Mouse (Mus musculus) G1E (cell line): Measurements from ENCODE around the gene Klf7. TPM values are rescaled to one million over a fixed set of nuclear protein-coding genes. Genes with fewer than 3 reads are reported as not detected.

Source experiments
- ATAC-seq: 2 replicates; pipeline ENCODE4 v1.8.0; 2016; ENCODE audit warnings: mild to moderate bottlenecking; ENCODE audit not compliant: insufficient number of reproducible peaks, poor library complexity, low FRiP score, severe bottlenecking; ENCODE audit errors: extremely low read depth
- DNase-seq: peaks from one replicate; pipeline ENCODE4 v3.0.0; 2012; ENCODE audit warnings: low spot score
- H3K27me3 ChIP-seq: 2 replicates; pipeline ENCODE4 v1.6.1; 2012; ENCODE audit warnings: mild to moderate bottlenecking, low read length, inconsistent platforms; ENCODE audit not compliant: insufficient read depth
- H3K36me3 ChIP-seq: replicated peaks from 2 replicates; pipeline ENCODE3; 2012; ENCODE audit warnings: mild to moderate bottlenecking, inconsistent platforms
- H3K4me1 ChIP-seq: 2 replicates; pipeline ENCODE4 v1.6.1; 2012; ENCODE audit warnings: low read depth, low read length, inconsistent platforms, mixed read lengths; ENCODE audit not compliant: insufficient read depth
- H3K4me3 ChIP-seq: 2 replicates; pipeline ENCODE4 v1.5.1; 2012; ENCODE audit warnings: low read depth, mild to moderate bottlenecking, inconsistent platforms, low read length, moderate library complexity, mixed read lengths
- H3K9me3 ChIP-seq: replicated peaks from 2 replicates; pipeline ENCODE4 v1.6.1; 2012; ENCODE audit warnings: inconsistent platforms
- CTCF ChIP-seq: IDR thresholded peaks from 2 replicates; pipeline ENCODE4 v1.5.1; 2012; ENCODE audit warnings: low read depth, low read length, inconsistent platforms, mixed read lengths
- GATA1 ChIP-seq: IDR thresholded peaks from 2 replicates; pipeline ENCODE4 v1.6.1; 2012; ENCODE audit warnings: borderline replicate concordance, low read length, inconsistent platforms, mixed read lengths
- GATA2 ChIP-seq: IDR thresholded peaks from 2 replicates; pipeline ENCODE4 v1.6.1; 2012; ENCODE audit warnings: low read depth, low read length, inconsistent platforms, borderline replicate concordance
- POLR2AphosphoS5 ChIP-seq: IDR thresholded peaks from 2 replicates; pipeline ENCODE4 v1.6.1; 2012; ENCODE audit warnings: low read depth, low read length, inconsistent platforms; ENCODE audit not compliant: insufficient replicate concordance
- TAL1 ChIP-seq: conservative IDR thresholded peaks from 2 replicates; pipeline ENCODE4 v1.6.1; 2012; ENCODE audit warnings: low read depth, low read length, inconsistent platforms, mixed read lengths
- polyA plus RNA-seq: library from polyadenylated mRNA; stranded (reverse); fragments of >175 nt; gene quantifications from 2 replicates; pipeline ENCODE4 v1.2.3, GENCODE M21; 2012
- total RNA-seq, 2 experiments: library from RNA; stranded (forward) in 1 of 2; stranded (reverse) in 1 of 2; fragments of 200-1000 nt in 1 of 2; fragments of >200 nt in 1 of 2; fragmentation: Nextera tagmentation in 1 of 2; gene quantifications; 2 replicates each; pipeline ENCODE4 v1.2.3; 2014 to 2017

Klf7 gene
- total and polyA plus RNA-seq, 3 experiments, result 0.11 TPM; not detected in 2

DNA sequence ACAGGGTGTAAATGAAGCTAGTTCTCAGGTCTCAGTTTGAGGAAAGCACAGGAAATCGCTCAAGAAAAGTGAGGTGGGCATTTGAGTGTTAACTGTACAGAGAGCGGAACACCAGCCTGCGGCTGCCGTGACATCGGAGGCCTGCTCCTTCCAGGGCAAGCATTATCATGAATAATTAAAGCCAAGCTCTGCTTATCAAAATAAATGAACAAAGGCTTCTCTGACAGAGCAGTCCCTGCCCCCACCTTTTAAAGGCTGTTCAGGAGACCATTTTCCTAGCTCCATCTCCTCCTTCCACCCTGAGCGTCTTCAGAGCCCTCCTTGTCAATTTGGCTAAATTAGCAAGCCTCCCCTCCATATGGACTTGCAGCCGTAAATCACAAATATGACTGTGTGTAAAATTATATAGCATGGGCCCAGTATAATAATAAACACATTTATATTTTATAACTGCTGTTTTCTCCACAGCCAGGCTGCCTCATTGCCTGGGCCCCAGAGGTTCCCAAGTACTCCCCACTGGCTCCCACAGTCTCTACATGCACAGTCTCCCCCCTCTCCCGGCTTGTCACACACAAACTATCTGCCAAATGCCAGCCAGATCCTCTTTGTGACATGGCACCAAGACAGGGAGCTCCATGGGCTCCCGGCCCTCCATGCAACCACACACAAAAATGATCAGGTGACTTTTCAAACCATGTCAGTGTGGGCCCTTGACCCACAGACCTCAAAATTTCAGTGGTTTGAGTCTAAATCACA lies 61.2 kb downstream of the Klf7 start:
- Histone ChIP-seq H3K4me1 (no peaks in the 10 kb centered on the region), H3K27me3 (no peaks in the 10 kb centered on the region), H3K36me3 (no peaks in the 10 kb centered on the region), H3K9me3 (no peaks in the 10 kb centered on the region), H3K4me3 (no peak overlapping the region)
- no peak for ATAC-seq
- TF ChIP-seq CTCF (no peak), POLR2AphosphoS5 (no peak), GATA2 (no peak), GATA1 (no peak), TAL1 (no peak)
- DNase-seq, result no peak

DNA sequence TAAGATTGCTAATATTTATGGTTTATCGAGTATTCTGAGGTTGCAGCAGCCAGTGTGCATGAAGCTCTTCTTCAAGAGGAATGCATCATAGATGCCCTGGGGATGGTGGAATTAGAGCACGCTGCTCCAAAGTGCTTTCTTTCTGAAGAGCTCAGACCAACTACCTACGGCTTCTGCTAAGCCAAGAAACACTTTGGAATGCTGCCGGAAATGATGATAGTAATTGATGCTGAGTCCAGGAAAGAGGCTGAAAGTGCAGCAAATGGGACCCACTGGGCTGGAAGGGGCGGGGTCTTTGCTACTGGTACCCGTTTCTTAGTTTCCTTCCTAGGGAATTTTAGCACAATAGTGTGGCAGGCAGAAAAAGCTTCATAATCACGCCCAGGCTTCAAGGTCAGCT lies 62.0 kb downstream of the Klf7 start:
- TF ChIP-seq CTCF (no peak), TAL1 (no peak), GATA2 (no peak), POLR2AphosphoS5 (no peak), GATA1 (no peak)
- H3K36me3 ChIP-seq, result no peaks in the 10 kb centered on the region
- no peak for ATAC-seq
- no peak overlapping the region for H3K4me3 ChIP-seq
- no peaks in the 10 kb centered on the region for H3K9me3 ChIP-seq
- H3K4me1 ChIP-seq, result no peaks in the 10 kb centered on the region
- DNase-seq, result no peak
- H3K27me3 ChIP-seq, result no peaks in the 10 kb centered on the region

DNA sequence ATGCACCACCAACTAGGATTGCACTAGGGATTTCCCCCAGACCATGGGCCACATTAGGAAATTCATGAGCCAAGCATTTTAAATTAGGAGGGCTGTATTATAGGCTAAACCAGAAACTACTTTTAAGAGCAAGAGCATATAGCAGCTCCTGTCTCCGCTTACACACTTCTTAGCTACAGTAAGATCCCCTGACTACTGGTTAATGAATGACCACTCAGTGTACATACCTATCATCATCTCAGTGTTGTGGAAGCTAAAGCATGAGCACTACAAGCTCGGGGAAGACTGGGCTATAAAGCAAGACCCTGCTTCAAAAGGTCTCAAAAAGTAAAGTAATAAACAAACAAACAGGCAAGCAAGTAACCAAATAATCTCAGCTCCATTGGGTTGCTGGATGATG lies 65.5 kb downstream of the Klf7 start:
- H3K36me3 ChIP-seq, result no peaks in the 10 kb centered on the region
- peaks cover 2% of the 10 kb centered on the region for H3K27me3 ChIP-seq
- no peaks in the 10 kb centered on the region for H3K4me1 ChIP-seq
- no peak overlapping the region for H3K4me3 ChIP-seq
- TF ChIP-seq CTCF (no peak), GATA2 (no peak)
- ATAC-seq (no peak), DNase-seq (no peak)
- H3K9me3 ChIP-seq, result no peaks in the 10 kb centered on the region

DNA sequence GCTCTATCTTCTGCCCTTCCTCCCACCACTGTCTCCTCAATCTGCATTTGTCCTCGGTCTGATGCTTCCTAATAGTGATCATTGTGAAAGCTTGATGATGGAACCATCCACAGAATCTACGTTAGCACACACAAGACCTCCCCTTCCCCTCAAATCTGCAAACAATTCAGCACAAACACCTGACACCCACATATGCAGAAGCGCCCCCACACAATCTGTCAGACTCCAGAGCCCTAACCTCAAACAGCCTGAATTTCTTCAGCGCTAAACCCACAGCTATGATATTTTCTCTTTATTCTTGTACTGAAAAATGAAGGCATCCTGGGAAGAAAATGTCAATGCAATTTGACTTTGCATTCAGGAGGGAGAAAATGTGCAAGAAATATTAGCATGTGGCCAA lies 66.1 kb downstream of the Klf7 start:
- H3K36me3 ChIP-seq, result no peaks in the 10 kb centered on the region
- ATAC-seq, result no peak
- TF ChIP-seq TAL1 (no peak), CTCF (no peak), GATA1 (no peak), POLR2AphosphoS5 (no peak), GATA2 (no peak)

DNA sequence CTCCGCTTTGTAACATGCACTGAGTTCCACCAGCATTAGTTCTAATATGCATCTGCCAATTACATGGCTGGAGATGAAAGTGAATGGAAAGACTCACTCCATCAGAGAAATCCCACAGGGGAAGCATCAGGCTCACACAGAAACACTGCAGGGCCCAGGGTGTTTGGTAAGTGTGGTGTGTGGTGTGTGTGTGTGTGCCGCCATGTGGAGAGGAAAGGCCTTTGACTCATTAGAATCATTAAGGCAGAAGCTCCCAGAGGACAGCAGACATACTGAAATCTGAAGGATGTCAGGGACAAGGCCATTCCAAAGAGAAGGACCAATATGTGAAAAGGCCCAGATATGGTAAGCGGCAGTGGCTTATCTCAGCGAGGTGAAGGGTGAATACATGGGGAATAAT lies 66.9 kb downstream of the Klf7 start:
- H3K4me1 ChIP-seq, result no peaks in the 10 kb centered on the region
- TF ChIP-seq GATA2, result no peak
- no peak for TF ChIP-seq POLR2AphosphoS5
- no peak for TF ChIP-seq CTCF
- TF ChIP-seq TAL1, result no peak
- no peak for TF ChIP-seq GATA1
- ATAC-seq, result no peak
- no peaks in the 10 kb centered on the region for H3K9me3 ChIP-seq
- H3K27me3 ChIP-seq, result peaks cover 2% of the 10 kb centered on the region
- no peak overlapping the region for H3K4me3 ChIP-seq
- no peaks in the 10 kb centered on the region for H3K36me3 ChIP-seq
- DNase-seq, result no peak

More for the DNA sequence above, 66.1 kb downstream of the Klf7 start:
- Histone ChIP-seq H3K4me1 (no peaks in the 10 kb centered on the region), H3K27me3 (peaks cover 2% of the 10 kb centered on the region), H3K9me3 (no peaks in the 10 kb centered on the region), H3K4me3 (no peak overlapping the region)
- DNase-seq, result no peak

DNA sequence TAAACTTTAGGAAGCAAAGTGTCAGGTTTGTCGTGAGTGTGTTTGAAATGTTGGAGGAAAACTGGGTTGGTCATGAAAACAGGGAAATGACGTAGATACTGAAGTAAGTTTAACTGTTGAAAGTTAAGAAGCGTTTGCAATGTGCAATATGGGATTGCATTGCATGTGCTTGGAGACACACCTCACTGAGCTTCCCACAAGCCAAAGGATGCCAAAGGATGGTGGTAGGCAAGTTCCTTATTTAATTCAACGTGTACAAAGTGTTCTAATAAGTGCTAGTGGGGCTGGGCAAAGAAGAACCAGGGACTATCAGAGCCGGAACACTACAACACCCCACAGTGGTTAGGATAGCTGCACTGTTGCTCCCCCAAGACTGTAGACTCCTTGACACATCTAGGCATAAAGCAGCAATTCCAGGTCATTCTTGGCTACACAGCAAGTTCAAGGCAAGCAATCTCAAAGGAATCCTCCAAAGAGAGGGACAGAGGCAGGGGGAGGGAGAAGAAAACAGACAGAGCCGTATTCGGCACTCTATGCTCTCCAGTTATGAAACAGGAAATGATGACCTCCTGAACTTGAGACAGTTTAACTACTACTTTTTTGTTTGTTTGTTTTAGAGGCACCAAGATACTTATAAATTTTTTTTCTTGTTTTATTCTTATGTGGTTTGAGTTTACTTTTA lies 69.9 kb downstream of the Klf7 start:
- DNase-seq (no peak), ATAC-seq (no peak)
- Histone ChIP-seq H3K4me3 (no peak overlapping the region), H3K27me3 (peaks cover 2% of the 10 kb centered on the region), H3K36me3 (no peaks in the 10 kb centered on the region), H3K4me1 (no peaks in the 10 kb centered on the region), H3K9me3 (no peaks in the 10 kb centered on the region)
- TF ChIP-seq GATA2, result no peak
- TF ChIP-seq CTCF, result no peak
- TF ChIP-seq POLR2AphosphoS5, result no peak
- no peak for TF ChIP-seq TAL1
- no peak for TF ChIP-seq GATA1
